Mouse (Mus musculus) CD4-positive, CD25-positive, alpha-beta regulatory T cell, adult 4 months (primary cell): ENCODE measurements at regions not wholly inside any gene's neighbourhood (a gene's known extent, or its start where the extent isn't known, plus 50 kb on each side); places are given as distances from the start of the nearest gene placed in this dataset.

ENCODE experiments used
- ATAC-seq: one replicate; pipeline ENCODE4 v1.8.0; 2017

- no peak for ATAC-seq
Observed at GRCm38 (mm10) chr5:46278190-46278589, 420.8 kb upstream of the Lcorl start.

- no peak for ATAC-seq
Observed at GRCm38 (mm10) chr5:46256730-46257129, 399.3 kb upstream of the Lcorl start.

DNA sequence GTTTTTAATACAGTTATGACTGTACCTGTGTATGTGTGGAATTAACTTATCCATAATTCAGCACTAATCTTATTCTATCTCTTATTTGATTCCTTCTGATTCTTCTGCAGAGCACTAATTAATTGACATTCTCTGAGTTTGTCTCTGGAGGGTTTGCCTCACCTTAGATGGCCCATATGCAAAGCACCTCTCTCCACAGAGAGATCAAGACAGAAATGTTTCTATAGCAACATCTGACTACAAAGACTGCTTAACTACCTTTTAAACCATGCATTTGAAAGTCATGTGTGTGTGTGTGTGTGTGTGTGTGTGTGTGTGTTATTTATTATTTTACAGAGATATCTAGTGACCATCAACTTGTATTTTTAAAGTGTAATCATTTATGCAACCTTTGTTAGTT, 396.5 kb upstream of the Lcorl start:
- no peak for ATAC-seq

DNA sequence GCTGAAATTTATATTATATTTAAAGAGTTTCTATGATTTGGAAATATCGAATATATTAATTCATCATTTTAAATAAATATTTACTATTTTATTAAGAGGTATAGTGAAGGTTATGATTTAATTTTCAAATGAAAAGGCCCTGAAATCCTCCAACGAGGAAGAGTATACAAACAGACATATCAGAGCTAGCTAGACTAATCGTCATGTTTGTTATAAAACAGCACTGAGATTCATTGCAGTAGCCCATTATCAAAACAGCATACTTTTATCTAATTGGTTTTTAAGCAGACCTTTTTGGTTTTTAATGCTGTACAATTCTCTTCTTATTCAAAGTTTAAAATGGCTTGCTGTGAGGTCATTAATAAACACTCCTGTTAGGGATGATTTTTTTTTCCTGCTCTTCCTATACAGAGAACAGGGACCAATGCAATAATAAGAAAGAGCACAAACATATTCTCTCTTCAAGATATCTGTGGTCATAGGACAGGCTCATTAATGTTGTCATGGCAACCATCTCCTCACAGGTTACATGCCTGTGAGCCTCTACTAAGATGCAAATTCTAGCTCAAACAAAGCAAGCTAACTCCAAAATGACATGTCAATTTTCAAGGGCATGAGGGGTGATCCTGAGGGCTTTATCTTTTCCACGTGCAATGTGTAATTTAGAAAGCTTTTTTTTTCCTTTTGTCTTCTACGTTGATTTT, 378.1 kb upstream of the Lcorl start:
- ATAC-seq, result no peak

DNA sequence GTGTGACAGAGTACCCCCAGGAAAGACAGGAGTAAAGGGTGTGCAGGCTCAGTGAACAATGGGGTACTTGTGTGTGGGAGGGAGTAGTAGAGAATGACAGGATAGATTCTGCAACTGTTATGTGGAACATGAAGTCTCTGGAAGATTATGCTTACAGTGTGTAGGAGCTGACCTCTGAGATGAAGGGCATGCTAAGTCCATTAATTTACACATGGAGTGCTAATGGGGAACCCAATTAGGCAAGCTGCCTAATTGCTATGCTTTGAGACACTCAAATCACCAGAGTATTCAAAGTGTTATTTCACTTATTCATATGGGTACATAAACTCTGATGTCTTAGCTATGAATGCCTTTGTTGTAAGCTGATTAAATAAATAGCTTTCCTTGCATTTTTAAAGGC, 375.4 kb upstream of the Lcorl start:
- no peak for ATAC-seq

GRCm38 (mm10) chr5:46228667-46229066, 371.3 kb upstream of the Lcorl start:
- ATAC-seq, result no peak

DNA sequence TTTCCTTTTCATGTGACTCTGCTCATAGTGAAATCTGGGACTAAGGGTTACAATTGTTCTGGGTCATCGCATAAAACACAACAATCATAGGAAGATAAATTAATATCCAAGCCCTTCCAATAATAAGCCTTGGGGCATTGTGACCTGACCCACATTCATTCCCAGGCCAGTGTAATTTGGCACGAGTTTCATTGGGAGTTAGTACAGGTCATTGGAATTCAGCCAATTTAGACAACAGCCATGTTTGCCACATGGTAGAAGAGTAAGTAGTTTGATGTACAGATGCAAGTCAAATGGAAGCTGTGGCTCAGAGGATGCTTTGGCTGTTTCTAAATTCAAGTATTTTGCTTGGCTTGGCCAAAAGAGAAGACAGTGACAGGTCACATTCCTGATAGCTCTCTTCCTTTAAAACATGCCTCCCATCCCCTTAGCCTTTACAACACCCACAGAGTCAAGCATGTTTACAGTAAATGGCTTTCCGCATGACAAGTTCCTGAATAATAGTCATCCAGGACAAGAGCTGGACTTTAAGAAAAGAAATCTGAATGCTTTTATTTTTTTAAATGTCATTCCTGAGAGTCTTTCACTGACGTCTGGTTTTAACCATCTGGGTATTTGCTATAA, 355.5 kb upstream of the Lcorl start:
- no peak for ATAC-seq

- no peak for ATAC-seq
Observed at GRCm38 (mm10) chr5:46209076-46209475, 351.7 kb upstream of the Lcorl start.

DNA sequence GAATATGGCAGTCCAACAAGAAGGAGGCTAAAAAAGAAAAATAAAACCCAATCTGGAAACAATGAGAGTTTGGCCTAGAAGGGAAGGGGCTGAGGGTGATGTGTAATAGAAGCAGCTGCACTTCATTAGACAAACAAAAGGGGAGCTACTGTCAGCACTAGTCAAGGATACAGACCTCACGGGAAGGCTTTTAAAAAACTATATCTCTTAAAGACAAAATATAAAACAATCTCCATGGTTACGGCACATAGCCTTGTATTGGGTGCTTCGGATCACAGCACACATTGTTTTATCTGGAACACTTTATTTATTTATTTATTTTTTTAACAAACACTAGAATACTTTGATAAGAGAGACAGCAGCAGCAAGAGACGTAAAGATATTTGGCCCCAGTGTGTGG, 346.3 kb upstream of the Lcorl start:
- ATAC-seq, result no peak

- no peak for ATAC-seq
Observed at GRCm38 (mm10) chr5:46202457-46202772, 345.0 kb upstream of the Lcorl start.

GRCm38 (mm10) chr5:46201639-46202456, 344.4 kb upstream of the Lcorl start:
- no peak for ATAC-seq

GRCm38 (mm10) chr5:46186908-46187307, 329.5 kb upstream of the Lcorl start:
- ATAC-seq, result no peak

DNA sequence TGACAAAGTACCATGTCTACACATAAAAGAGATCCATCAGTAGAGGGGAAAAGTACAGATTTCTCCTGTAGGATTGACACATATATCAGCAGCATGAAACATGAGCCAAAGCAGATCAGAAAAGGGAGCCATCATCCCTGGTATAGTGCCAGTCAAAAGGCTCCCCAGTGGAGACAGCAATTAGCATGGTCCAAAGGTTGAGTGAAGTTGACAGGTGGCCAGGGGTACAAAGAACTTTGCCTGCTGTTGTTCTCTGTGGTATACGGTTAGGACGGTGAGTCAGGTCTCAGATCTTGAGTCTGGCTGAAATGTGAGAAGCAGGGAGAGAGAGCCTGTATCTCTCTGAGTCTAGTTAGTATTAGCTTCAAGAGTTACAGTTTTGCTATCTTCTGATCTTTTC, 324.7 kb upstream of the Lcorl start:
- ATAC-seq, result no peak

- no peak for ATAC-seq
Observed at GRCm38 (mm10) chr5:46172315-46172714, 314.9 kb upstream of the Lcorl start.

DNA sequence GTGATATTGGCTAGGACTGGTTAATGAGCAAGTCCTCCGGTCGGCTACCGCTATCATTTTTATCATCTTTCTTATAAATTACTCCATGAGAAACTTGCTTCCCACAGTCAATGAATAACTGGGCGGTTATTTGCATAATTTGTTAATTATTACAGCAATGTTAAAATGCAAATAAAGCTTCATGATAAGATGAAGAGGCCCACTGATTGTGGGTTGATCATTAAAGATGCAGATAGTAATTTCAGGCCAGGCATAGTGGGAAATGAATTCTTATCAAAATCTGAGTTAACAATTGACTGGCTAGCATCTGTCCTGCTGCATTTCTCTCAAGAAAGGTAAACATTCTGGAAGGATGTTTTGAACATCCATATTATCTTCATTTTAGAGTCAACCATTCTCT, 303.4 kb upstream of the Lcorl start:
- no peak for ATAC-seq

- ATAC-seq, result no peak
Observed at GRCm38 (mm10) chr5:46151973-46152372, 294.6 kb upstream of the Lcorl start.

GRCm38 (mm10) chr5:46150825-46151224, 293.4 kb upstream of the Lcorl start:
- ATAC-seq, result no peak

- ATAC-seq, result no peak
Observed at GRCm38 (mm10) chr5:46149851-46150615, 292.6 kb upstream of the Lcorl start.

GRCm38 (mm10) chr5:46139024-46139423, 281.6 kb upstream of the Lcorl start:
- ATAC-seq, result no peak

- no peak for ATAC-seq
Observed at GRCm38 (mm10) chr5:46137695-46138094, 280.3 kb upstream of the Lcorl start.

DNA sequence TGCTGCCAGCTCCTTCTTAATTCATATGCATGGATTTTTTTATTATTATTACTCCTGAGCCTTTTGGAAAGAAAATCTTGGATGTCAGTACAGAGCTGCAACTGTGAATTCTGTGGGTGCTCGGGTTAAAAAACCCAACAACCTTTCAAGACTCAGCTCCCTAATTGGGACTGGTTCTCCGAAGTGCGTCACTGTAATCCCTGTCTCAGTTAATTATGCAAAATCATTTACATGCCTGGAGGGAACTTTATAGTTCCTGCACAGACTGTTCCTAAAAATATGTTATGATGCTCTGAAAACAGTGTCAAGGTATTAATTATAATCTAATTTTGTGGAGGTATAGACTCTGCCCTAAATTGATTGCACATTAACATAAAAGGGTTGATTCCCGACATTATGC, 250.6 kb upstream of the Lcorl start:
- no peak for ATAC-seq

GRCm38 (mm10) chr5:46103350-46103749, 245.9 kb upstream of the Lcorl start:
- no peak for ATAC-seq

DNA sequence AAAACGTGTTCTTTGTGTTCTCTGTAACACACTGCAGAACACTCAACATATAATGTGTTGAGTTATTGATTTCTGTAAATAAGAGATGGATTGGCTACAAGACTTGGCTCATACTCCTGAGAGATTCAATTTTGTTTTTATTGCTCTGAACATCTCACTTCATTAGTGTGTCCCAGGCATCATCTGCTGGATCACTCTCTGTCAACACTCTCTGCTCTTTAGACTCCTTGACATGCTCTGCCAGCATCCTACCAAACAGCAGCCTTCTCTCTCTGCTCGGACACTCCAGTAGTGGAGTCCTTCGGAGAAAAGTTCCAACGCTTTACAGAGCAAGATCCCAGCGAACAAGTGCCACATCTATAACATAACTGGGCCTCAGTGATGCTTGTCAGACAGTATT, 235.1 kb upstream of the Lcorl start:
- ATAC-seq, result no peak
